Mouse (Mus musculus): Measurements from ENCODE around the gene Syne4. TPM values are rescaled to one million over a fixed set of nuclear protein-coding genes. Genes with fewer than 3 reads are reported as not detected.

The Syne4 gene
- polyA plus RNA-seq (2012; rRNA removed) = 14.7 and 21.1 TPM in 2 replicates

DNA sequence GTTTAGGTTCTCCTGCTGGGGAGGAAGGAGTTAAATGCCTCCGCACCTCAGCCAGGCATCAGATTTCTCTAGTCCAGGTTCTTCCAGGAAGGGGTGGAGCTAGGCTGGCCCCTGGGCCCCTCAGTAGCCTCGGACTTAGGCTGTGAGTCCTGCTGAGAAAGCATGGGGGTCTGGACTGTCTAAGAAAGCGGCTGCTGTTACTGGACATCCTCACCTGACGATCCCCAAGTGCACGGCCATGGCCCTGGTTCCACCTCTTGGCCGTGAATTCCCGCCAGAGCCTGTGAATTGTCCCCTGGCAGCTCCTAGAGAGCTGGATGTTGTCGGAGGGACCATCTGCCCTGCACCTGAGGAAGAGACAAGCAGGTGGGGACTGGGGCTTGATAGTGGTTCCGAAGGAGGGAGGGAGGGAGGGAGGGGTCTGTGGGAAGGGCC is at the start of gene Syne4:
Gene Syne4 (plus strand): TSS at position 87 of the 435 bp plus-strand sequence.
- no peak for DNase-seq (ENCODE audit: low read depth in 1 of 2, low spot score in 2 of 2)
- Histone ChIP-seq H3K4me3 (ENCODE audit: extremely low read depth, insufficient read depth, insufficient read length) (no peak within 1 kb of the TSS), H3K4me1 (ENCODE audit: control insufficient read depth, insufficient read depth, insufficient read length) (no peaks in the 10 kb centered on the region), H3K36me3 (ENCODE audit: control insufficient read depth, insufficient read depth, low read length) (peaks cover 3% of the 10 kb centered on the region), H3K27ac (ENCODE audit: insufficient read depth, low read length) (no peak within 1 kb of the TSS), H3K27me3 (ENCODE audit: control insufficient read depth, insufficient read depth, low read length) (no peaks in the 10 kb centered on the region)
- TF ChIP-seq CTCF (IDR thresholded peaks at IDR 0.05; ENCODE audit: extremely low read depth, insufficient read depth, insufficient read length, insufficient replicate concordance) (no peak), POLR2A (IDR thresholded peaks at IDR 0.05; ENCODE audit: low read depth, low read length) (no peak)
- WGBS = 57% methylated on average over 9 of the region's 9 CpGs

- 67% methylated on average over 2 of the region's 2 CpGs for WGBS
- H3K27ac ChIP-seq (ENCODE audit: insufficient read depth, low read length) = no peak overlapping the region
These were observed 49.6 kb upstream of the Syne4 start for GRCm38 (mm10) chr7:30265041-30265440.

DNA sequence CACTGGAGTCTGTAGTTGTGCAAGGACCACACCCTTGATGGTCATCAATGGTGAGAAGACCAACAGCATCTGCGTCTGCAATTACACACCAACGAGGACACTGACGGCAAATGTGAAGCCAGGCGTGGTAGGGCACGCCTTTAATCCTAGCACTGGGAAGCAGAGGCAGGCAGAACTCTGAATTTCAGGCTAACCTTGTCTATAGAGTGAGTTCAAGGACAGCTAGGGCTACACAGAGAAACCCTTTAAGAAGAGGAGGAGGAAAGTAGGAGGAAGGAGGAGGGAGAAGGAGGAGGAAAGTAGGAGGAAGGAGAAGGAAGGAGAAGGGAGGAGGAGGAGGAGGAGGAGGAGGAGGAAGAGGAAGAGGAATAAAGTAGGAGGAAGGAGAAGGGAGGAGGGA is 49.1 kb upstream of the Syne4 start:
- 93% methylated on average over 5 of the region's 5 CpGs for WGBS
- no peak overlapping the region for H3K27ac ChIP-seq (ENCODE audit: insufficient read depth, low read length)
- 0 out of 2 replicates have a peak, but pooled peaks cover 1% of the 10 kb centered on the region for H3K36me3 ChIP-seq (ENCODE audit: control insufficient read depth, insufficient read depth, low read length)

More at GRCm38 (mm10) chr7:30265041-30265440, 49.6 kb upstream of the Syne4 start:
- H3K36me3 ChIP-seq (ENCODE audit: control insufficient read depth, insufficient read depth, low read length) = 0 out of 2 replicates have a peak, but pooled peaks cover 1% of the 10 kb centered on the region
- H3K27me3 ChIP-seq (ENCODE audit: control insufficient read depth, insufficient read depth, low read length) = no peaks in the 10 kb centered on the region
- TF ChIP-seq POLR2A (IDR thresholded peaks at IDR 0.05; ENCODE audit: low read depth, low read length) = no peak
- no peak for TF ChIP-seq CTCF (IDR thresholded peaks at IDR 0.05; ENCODE audit: extremely low read depth, insufficient read depth, insufficient read length, insufficient replicate concordance)
- H3K4me1 ChIP-seq (ENCODE audit: control insufficient read depth, insufficient read depth, insufficient read length) = no peaks in the 10 kb centered on the region
- no peak overlapping the region for H3K4me3 ChIP-seq (ENCODE audit: extremely low read depth, insufficient read depth, insufficient read length)
- DNase-seq (ENCODE audit: low read depth in 1 of 2, low spot score in 2 of 2) = no peak

GRCm38 (mm10) chr7:30265935-30266334 is 48.7 kb upstream of the Syne4 start:
- no peak for DNase-seq (ENCODE audit: low read depth in 1 of 2, low spot score in 2 of 2)
- H3K27me3 ChIP-seq (ENCODE audit: control insufficient read depth, insufficient read depth, low read length) = no peaks in the 10 kb centered on the region
- no peak overlapping the region for H3K4me3 ChIP-seq (ENCODE audit: extremely low read depth, insufficient read depth, insufficient read length)
- H3K4me1 ChIP-seq (ENCODE audit: control insufficient read depth, insufficient read depth, insufficient read length) = no peaks in the 10 kb centered on the region
- 0 out of 2 replicates have a peak, but pooled peaks cover 1% of the 10 kb centered on the region for H3K36me3 ChIP-seq (ENCODE audit: control insufficient read depth, insufficient read depth, low read length)
- 96% methylated on average over 7 of the region's 7 CpGs for WGBS
- TF ChIP-seq CTCF (IDR thresholded peaks at IDR 0.05; ENCODE audit: extremely low read depth, insufficient read depth, insufficient read length, insufficient replicate concordance) (no peak), POLR2A (IDR thresholded peaks at IDR 0.05; ENCODE audit: low read depth, low read length) (no peak)
- no peak overlapping the region for H3K27ac ChIP-seq (ENCODE audit: insufficient read depth, low read length)

More for the DNA sequence above, 49.1 kb upstream of the Syne4 start:
- no peaks in the 10 kb centered on the region for H3K27me3 ChIP-seq (ENCODE audit: control insufficient read depth, insufficient read depth, low read length)
- DNase-seq (ENCODE audit: low read depth in 1 of 2, low spot score in 2 of 2) = no peak
- H3K4me3 ChIP-seq (ENCODE audit: extremely low read depth, insufficient read depth, insufficient read length) = no peak overlapping the region
- TF ChIP-seq CTCF (IDR thresholded peaks at IDR 0.05; ENCODE audit: extremely low read depth, insufficient read depth, insufficient read length, insufficient replicate concordance) (no peak), POLR2A (IDR thresholded peaks at IDR 0.05; ENCODE audit: low read depth, low read length) (no peak)
- H3K4me1 ChIP-seq (ENCODE audit: control insufficient read depth, insufficient read depth, insufficient read length) = no peaks in the 10 kb centered on the region

- no peak for TF ChIP-seq CTCF (IDR thresholded peaks at IDR 0.05; ENCODE audit: extremely low read depth, insufficient read depth, insufficient read length, insufficient replicate concordance)
- TF ChIP-seq POLR2A (IDR thresholded peaks at IDR 0.05; ENCODE audit: low read depth, low read length) = no peak
- Histone ChIP-seq H3K27ac (ENCODE audit: insufficient read depth, low read length) (no peak overlapping the region), H3K4me1 (ENCODE audit: control insufficient read depth, insufficient read depth, insufficient read length) (no peaks in the 10 kb centered on the region), H3K27me3 (ENCODE audit: control insufficient read depth, insufficient read depth, low read length) (no peaks in the 10 kb centered on the region), H3K36me3 (ENCODE audit: control insufficient read depth, insufficient read depth, low read length) (0 out of 2 replicates have a peak, but pooled peaks cover 1% of the 10 kb centered on the region), H3K4me3 (ENCODE audit: extremely low read depth, insufficient read depth, insufficient read length) (no peak overlapping the region)
- DNase-seq (ENCODE audit: low read depth in 1 of 2, low spot score in 2 of 2) = no peak
- WGBS = 94% methylated on average over 3 of the region's 3 CpGs
These were observed 47.8 kb upstream of the Syne4 start for GRCm38 (mm10) chr7:30266780-30267179.

DNA sequence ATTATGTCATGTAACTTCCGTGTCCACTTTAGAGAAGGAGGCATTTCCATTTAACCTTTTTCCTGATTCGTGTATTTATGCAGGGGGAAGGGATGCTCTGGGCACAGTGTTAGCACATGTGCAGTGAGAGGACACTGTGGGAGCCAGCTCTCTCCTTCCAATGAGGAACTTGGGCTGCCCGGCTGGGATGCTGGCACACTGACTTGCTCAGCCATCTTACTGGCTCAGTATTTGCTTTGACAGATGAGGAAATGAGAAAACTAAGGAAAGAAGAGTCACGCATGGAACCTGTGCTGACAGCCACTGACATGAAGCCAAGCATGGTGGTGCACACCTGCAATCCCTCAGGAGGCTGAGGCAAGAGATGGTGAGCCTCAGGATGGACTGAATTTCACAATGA is 45.0 kb upstream of the Syne4 start:
- WGBS = 90% methylated on average over 4 of the region's 4 CpGs
- TF ChIP-seq CTCF (IDR thresholded peaks at IDR 0.05; ENCODE audit: extremely low read depth, insufficient read depth, insufficient read length, insufficient replicate concordance) (no peak), POLR2A (IDR thresholded peaks at IDR 0.05; ENCODE audit: low read depth, low read length) (no peak)
- Histone ChIP-seq H3K36me3 (ENCODE audit: control insufficient read depth, insufficient read depth, low read length) (0 out of 2 replicates have a peak, but pooled peaks cover 1% of the 10 kb centered on the region), H3K27ac (ENCODE audit: insufficient read depth, low read length) (no peak overlapping the region), H3K4me1 (ENCODE audit: control insufficient read depth, insufficient read depth, insufficient read length) (no peaks in the 10 kb centered on the region), H3K27me3 (ENCODE audit: control insufficient read depth, insufficient read depth, low read length) (no peaks in the 10 kb centered on the region), H3K4me3 (ENCODE audit: extremely low read depth, insufficient read depth, insufficient read length) (no peak overlapping the region)
- DNase-seq (ENCODE audit: low read depth in 1 of 2, low spot score in 2 of 2) = no peak

DNA sequence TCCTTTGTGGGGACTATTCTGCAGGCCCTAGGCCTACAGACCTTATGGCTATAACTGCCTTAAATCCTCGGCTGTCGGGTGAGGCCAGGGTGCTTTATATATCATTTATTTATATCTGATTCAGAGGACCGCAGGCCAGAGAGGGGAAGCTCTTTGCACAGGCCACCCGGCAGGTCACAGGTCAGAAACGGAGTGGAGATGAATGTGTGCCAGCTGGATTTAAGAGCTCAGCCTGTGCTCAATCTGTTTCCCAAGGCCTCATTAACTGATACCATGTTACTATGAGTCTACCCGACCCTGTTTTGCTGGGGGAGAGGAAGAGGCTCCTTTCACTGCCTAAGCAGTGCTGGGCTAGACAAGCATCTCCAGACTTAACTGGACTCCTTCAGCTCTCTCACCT is 40.2 kb upstream of the Syne4 start:
- WGBS = 89% methylated on average over 6 of the region's 6 CpGs

More for the DNA sequence above, 40.2 kb upstream of the Syne4 start:
- no peak overlapping the region for H3K27ac ChIP-seq (ENCODE audit: insufficient read depth, low read length)
- TF ChIP-seq POLR2A (IDR thresholded peaks at IDR 0.05; ENCODE audit: low read depth, low read length) (no peak), CTCF (IDR thresholded peaks at IDR 0.05; ENCODE audit: extremely low read depth, insufficient read depth, insufficient read length, insufficient replicate concordance) (no peak)
- H3K4me3 ChIP-seq (ENCODE audit: extremely low read depth, insufficient read depth, insufficient read length) = no peak overlapping the region
- H3K4me1 ChIP-seq (ENCODE audit: control insufficient read depth, insufficient read depth, insufficient read length) = no peaks in the 10 kb centered on the region
- no peaks in the 10 kb centered on the region for H3K36me3 ChIP-seq (ENCODE audit: control insufficient read depth, insufficient read depth, low read length)
- no peaks in the 10 kb centered on the region for H3K27me3 ChIP-seq (ENCODE audit: control insufficient read depth, insufficient read depth, low read length)
- DNase-seq (ENCODE audit: low read depth in 1 of 2, low spot score in 2 of 2) = no peak
